Mouse (Mus musculus) hindbrain, embryonic 11.5 days (tissue): ENCODE measurements around the gene Cntn6. TPM values are rescaled to one million over a fixed set of nuclear protein-coding genes. Genes with fewer than 3 reads are reported as not detected.
A peak's percentile ranks its signal among the peaks of the same experiment; 100 is the strongest.

Experiments
- ATAC-seq: fragments of 200-750 bp; cut with Nextera tagmentation; 2 replicates; pipeline ENCODE4 v1.8.0; 2017; ENCODE audit warnings: mild to moderate bottlenecking, moderate TSS enrichment, moderate library complexity; ENCODE audit not compliant: low FRiP score
- DNase-seq: peaks from one replicate; pipeline ENCODE4 v3.0.0-alpha.2; 2015; ENCODE audit warnings: low spot score
- H3K27ac ChIP-seq: fragments of 300-500 bp; sonication (generic); 2 replicates; pipeline ENCODE4 v1.5.1; 2014; ENCODE audit warnings: mild to moderate bottlenecking, low read depth, low read length
- H3K27me3 ChIP-seq: fragments of 300-500 bp; sonication (generic); 2 replicates; pipeline ENCODE4 v1.6.1; 2014; ENCODE audit warnings: mild to moderate bottlenecking, low read length, moderate library complexity, mixed read lengths; ENCODE audit not compliant: control insufficient read depth, insufficient read depth
- H3K36me3 ChIP-seq: fragments of 300-500 bp; sonication (generic); 2 replicates; pipeline ENCODE4 v1.6.1; 2014; ENCODE audit warnings: mild to moderate bottlenecking, low read length, moderate library complexity, mixed read lengths; ENCODE audit not compliant: control insufficient read depth, insufficient read depth
- H3K4me1 ChIP-seq: fragments of 300-500 bp; sonication (generic); replicated peaks from 2 replicates; pipeline ENCODE4 v1.6.1; 2014; ENCODE audit warnings: low read length, mixed read lengths; ENCODE audit not compliant: control insufficient read depth, insufficient read depth
- H3K4me2 ChIP-seq: fragments of 300-500 bp; sonication (generic); replicated peaks from 2 replicates; pipeline ENCODE4 v1.6.1; 2014; ENCODE audit warnings: mild to moderate bottlenecking, low read depth, low read length
- H3K4me3 ChIP-seq: fragments of 300-500 bp; sonication (generic); 2 replicates; pipeline ENCODE4 v1.5.1; 2014; ENCODE audit warnings: low read depth, low read length
- H3K9ac ChIP-seq: fragments of 300-500 bp; sonication (generic); 2 replicates; pipeline ENCODE4 v1.6.1; 2014; ENCODE audit warnings: low read depth, low read length
- H3K9me3 ChIP-seq: fragments of 300-500 bp; sonication (generic); 2 replicates; pipeline ENCODE4 v1.6.1; 2016; ENCODE audit warnings: low read length; ENCODE audit not compliant: control insufficient read depth
- WGBS: fragments of 180-500 bp; shearing (Covaris S2); extraction: QIAGEN DNeasy Blood & Tissue Kit; methylation state at CpG from one replicate; pipeline ENCODE4 v1.1.7; 2014; 5-methylcytosine and 5-hydroxymethylcytosine counted together
- polyA plus RNA-seq: library from polyadenylated mRNA; unstranded; fragments of >200 nt; fragmentation: Nextera tagmentation; extraction: Ambion mirVana; gene quantifications from 2 replicates; pipeline ENCODE4 v1.2.1, GENCODE M21; 2014

Gene Cntn6
- polyA plus RNA-seq: 0.86 and 1.0 TPM in 2 replicates

DNA sequence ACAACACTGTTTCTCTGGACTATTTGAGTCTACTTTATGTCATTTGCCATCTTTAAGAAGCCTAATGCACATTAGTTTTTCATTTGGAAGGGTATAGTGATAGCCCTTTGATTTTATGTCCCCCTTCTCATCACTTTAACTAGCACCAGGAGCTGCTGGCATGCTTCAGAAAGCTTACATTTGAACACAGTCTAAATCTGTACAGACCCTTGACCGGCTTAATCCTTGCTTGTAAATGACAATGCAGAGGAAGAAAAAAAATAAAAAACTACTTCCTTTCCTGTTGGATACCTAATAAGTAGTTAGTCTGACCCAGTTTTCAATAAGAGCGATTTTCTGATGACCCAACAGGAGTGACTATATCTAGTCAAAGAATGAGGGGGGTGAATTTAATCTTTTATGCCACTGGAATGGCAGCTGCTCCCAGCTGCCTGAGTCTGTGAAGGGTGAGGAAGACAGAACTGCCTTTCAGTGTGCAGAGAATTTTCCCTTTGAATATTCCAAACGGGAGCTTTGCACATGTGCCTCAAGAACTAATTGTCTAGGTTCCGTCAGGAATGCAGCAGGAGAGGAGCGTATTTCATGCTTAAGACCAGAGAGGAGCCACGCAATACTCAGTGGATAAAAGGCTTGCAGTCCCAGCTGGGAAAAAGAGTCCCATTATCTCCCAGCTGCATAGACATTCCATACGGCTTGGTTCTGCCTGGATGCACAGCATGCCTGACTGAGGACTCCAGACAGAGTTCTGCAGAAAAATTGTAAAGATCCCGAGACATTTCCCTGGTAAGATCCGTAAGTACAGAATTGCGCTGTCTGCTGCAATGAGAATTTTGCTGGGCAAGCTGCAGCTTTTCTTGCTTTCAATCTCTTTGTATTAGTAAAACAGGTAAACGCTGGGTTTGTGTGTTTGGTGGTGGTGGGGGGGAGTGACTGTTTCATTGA lies at the start of gene Cntn6:
TSS of gene Cntn6 (plus strand) at position 301 of the 942 bp plus-strand sequence.
- Histone ChIP-seq H3K4me1 (no peaks in the 10 kb centered on the region), H3K9me3 (no peaks in the 10 kb centered on the region), H3K27me3 (no peaks in the 10 kb centered on the region), H3K9ac (no peak within 1 kb of the TSS), H3K27ac (peak within 1 kb of the TSS; percentile 58; the same call in 1 of the 2 replicates), H3K4me3 (peak within 1 kb of the TSS; percentile 10; the same call in 1 of the 2 replicates), H3K36me3 (no peaks in the 10 kb centered on the region), H3K4me2 (peak within 1 kb of the TSS; percentile 33)
- peak; percentile 92 for ATAC-seq
- WGBS: 35% methylated on average over 11 of the region's 11 CpGs
- peak; percentile 44 for DNase-seq

DNA sequence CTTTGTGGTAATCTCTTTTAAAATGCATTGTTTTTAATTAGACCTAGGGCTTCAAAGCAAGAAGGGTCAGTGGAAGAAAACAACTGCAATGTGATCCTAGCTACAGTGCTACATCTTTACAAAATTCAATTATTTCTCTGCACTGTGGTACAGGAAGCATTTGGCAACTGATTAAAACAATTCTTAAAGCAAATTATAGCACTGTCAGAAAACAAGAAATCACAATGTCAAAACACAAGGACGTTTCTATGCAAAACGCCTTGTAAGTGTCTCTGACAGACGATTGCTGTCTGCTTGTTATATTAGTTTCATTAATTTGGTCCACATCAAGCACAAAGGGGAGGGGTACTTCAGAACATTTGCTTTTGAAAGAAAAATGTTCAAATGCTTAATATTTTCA lies 48.9 kb upstream of the Cntn6 start:
- no peak for ATAC-seq
- Histone ChIP-seq H3K4me2 (no peak overlapping the region), H3K9ac (no peak overlapping the region), H3K4me1 (no peaks in the 10 kb centered on the region), H3K27me3 (no peaks in the 10 kb centered on the region), H3K9me3 (no peaks in the 10 kb centered on the region), H3K4me3 (no peak overlapping the region), H3K27ac (no peak overlapping the region), H3K36me3 (no peaks in the 10 kb centered on the region)
- no peak for DNase-seq
- 84% methylated on average over 3 of the region's 3 CpGs for WGBS

DNA sequence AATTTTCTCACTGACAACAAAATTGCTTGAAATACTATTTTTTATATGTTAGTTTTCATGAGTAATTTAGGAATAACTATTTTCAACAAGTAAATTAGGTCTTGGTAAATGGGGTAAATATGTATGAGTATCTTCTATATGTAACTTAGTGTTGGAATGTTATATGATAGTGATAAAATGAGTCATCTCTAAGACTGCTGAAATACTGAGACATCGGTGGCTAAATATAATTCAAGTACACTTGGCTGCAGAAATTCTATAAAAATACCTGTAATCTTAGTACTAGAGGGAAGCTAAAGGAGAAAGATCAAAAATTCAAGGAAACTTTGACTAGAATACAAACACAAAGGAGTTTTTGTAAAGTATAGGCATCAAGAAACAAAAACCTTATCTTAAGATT lies 21.9 kb upstream of the Cntn6 start:
- 94% methylated on average over 1 of the region's 1 CpGs for WGBS
- Histone ChIP-seq H3K9ac (no peak overlapping the region), H3K27me3 (no peaks in the 10 kb centered on the region), H3K4me3 (no peak overlapping the region), H3K27ac (no peak overlapping the region), H3K4me2 (no peak overlapping the region), H3K9me3 (no peaks in the 10 kb centered on the region), H3K4me1 (no peaks in the 10 kb centered on the region), H3K36me3 (no peaks in the 10 kb centered on the region)
- no peak for ATAC-seq
- no peak for DNase-seq

GRCm38 (mm10) chr6:104479242-104479641 lies 13.3 kb upstream of the Cntn6 start:
- Histone ChIP-seq H3K4me3 (no peak overlapping the region), H3K36me3 (no peaks in the 10 kb centered on the region), H3K4me1 (no peaks in the 10 kb centered on the region), H3K27ac (no peak overlapping the region), H3K27me3 (no peaks in the 10 kb centered on the region), H3K9me3 (no peaks in the 10 kb centered on the region), H3K4me2 (no peak overlapping the region), H3K9ac (no peak overlapping the region)
- ATAC-seq (no peak), DNase-seq (peak; percentile 9)

- Histone ChIP-seq H3K27ac (no peak overlapping the region), H3K9me3 (no peaks in the 10 kb centered on the region), H3K4me1 (no peaks in the 10 kb centered on the region), H3K4me2 (peak overlapping the region; percentile 33; the same call in 1 of the 2 replicates), H3K9ac (no peak overlapping the region), H3K36me3 (no peaks in the 10 kb centered on the region), H3K4me3 (peak overlapping the region; percentile 10; the same call in 1 of the 2 replicates), H3K27me3 (no peaks in the 10 kb centered on the region)
- DNase-seq (no peak), ATAC-seq (peak; percentile 13; the same call in 1 of the 2 replicates)
- WGBS: 70% methylated on average over 6 of the region's 6 CpGs
These were observed 869 bp downstream of the Cntn6 start for GRCm38 (mm10) chr6:104493459-104493858.

GRCm38 (mm10) chr6:104495801-104496200 lies 3.2 kb downstream of the Cntn6 start:
- H3K4me1 ChIP-seq: no peaks in the 10 kb centered on the region
- no peak overlapping the region for H3K9ac ChIP-seq
- no peak overlapping the region for H3K4me3 ChIP-seq
- no peaks in the 10 kb centered on the region for H3K9me3 ChIP-seq
- H3K36me3 ChIP-seq: no peaks in the 10 kb centered on the region
- 67% methylated on average over 2 of the region's 2 CpGs for WGBS
- H3K27ac ChIP-seq: no peak overlapping the region
- ATAC-seq (no peak), DNase-seq (no peak)
- no peaks in the 10 kb centered on the region for H3K27me3 ChIP-seq
- no peak overlapping the region for H3K4me2 ChIP-seq

- H3K27ac ChIP-seq: no peak overlapping the region
- no peaks in the 10 kb centered on the region for H3K36me3 ChIP-seq
- no peak overlapping the region for H3K4me3 ChIP-seq
- no peak for DNase-seq
- H3K9me3 ChIP-seq: no peaks in the 10 kb centered on the region
- H3K27me3 ChIP-seq: no peaks in the 10 kb centered on the region
- H3K9ac ChIP-seq: no peak overlapping the region
- H3K4me1 ChIP-seq: no peaks in the 10 kb centered on the region
- H3K4me2 ChIP-seq: no peak overlapping the region
- 86% methylated on average over 1 of the region's 1 CpGs for WGBS
- ATAC-seq: no peak
These were observed 71.4 kb downstream of the Cntn6 start for GRCm38 (mm10) chr6:104563993-104564392.

DNA sequence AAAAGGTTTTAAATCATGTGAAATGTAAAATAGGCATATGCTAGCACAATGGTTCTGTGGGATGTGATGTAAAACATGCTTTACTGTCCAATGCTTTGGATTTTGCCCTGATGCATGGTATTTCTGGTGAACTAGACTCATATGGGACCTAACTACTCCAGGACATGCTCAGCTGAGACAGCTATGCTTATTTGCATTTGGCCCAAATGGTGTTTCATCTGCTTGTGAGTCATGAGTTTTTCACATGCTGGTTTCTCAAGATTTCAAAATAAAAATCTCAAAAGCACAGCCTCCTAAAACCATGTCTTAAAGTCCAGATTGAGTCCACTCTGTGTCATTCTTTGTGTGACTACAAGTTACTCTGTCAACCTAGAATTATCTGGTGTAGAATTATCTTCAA lies 77.0 kb downstream of the Cntn6 start:
- Histone ChIP-seq H3K9ac (no peak overlapping the region), H3K4me1 (no peaks in the 10 kb centered on the region), H3K27ac (no peak overlapping the region), H3K27me3 (no peaks in the 10 kb centered on the region), H3K36me3 (no peaks in the 10 kb centered on the region), H3K9me3 (no peaks in the 10 kb centered on the region), H3K4me2 (no peak overlapping the region), H3K4me3 (no peak overlapping the region)
- ATAC-seq (no peak), DNase-seq (no peak)

- ATAC-seq (no peak), DNase-seq (no peak)
- Histone ChIP-seq H3K4me3 (no peak overlapping the region), H3K27me3 (no peaks in the 10 kb centered on the region), H3K9ac (no peak overlapping the region), H3K36me3 (no peaks in the 10 kb centered on the region), H3K4me1 (no peaks in the 10 kb centered on the region), H3K4me2 (no peak overlapping the region), H3K27ac (no peak overlapping the region), H3K9me3 (no peaks in the 10 kb centered on the region)
- 73% methylated on average over 3 of the region's 3 CpGs for WGBS
These were observed 95.4 kb downstream of the Cntn6 start for GRCm38 (mm10) chr6:104588028-104588427.
